Mouse (Mus musculus) lung, embryonic 16.5 days (tissue): ENCODE results near the gene Maip1. TPM values are rescaled to one million over a fixed set of nuclear protein-coding genes. Genes with fewer than 3 reads are reported as not detected.

Experiments used
- ATAC-seq: fragments of 200-750 bp; cut with Nextera tagmentation; 2 replicates; pipeline ENCODE4 v1.8.0; 2017; ENCODE audit warnings: low read depth, mild to moderate bottlenecking, moderate library complexity
- H3K27ac ChIP-seq: fragments of 300-500 bp; sonication (generic); 2 replicates; pipeline ENCODE4 v1.5.1; 2014; ENCODE audit warnings: mild to moderate bottlenecking, control low read depth, low read length
- H3K27me3 ChIP-seq: fragments of 300-500 bp; sonication (generic); 2 replicates; pipeline ENCODE4 v1.6.1; 2014; ENCODE audit warnings: low read depth, low read length, mixed read lengths; ENCODE audit not compliant: control insufficient read depth, insufficient read depth
- H3K36me3 ChIP-seq: fragments of 300-500 bp; sonication (generic); 2 replicates; pipeline ENCODE4 v1.6.1; 2014; ENCODE audit warnings: low read length; ENCODE audit not compliant: control insufficient read depth, insufficient read depth
- H3K4me1 ChIP-seq: fragments of 300-500 bp; sonication (generic); replicated peaks from 2 replicates; pipeline ENCODE4 v1.6.1; 2014; ENCODE audit warnings: low read length, mixed read lengths; ENCODE audit not compliant: control insufficient read depth, insufficient read depth
- H3K4me2 ChIP-seq: fragments of 300-500 bp; sonication (generic); 2 replicates; pipeline ENCODE4 v1.6.1; 2014; ENCODE audit warnings: low read depth, low read length, control low read depth
- H3K4me3 ChIP-seq: fragments of 300-500 bp; sonication (generic); 2 replicates; pipeline ENCODE4 v1.5.1; 2014; ENCODE audit warnings: mild to moderate bottlenecking, low read length, control low read depth
- H3K9ac ChIP-seq: fragments of 300-500 bp; sonication (generic); 2 replicates; pipeline ENCODE4 v1.6.1; 2014; ENCODE audit warnings: low read length, control low read depth
- H3K9me3 ChIP-seq: fragments of 300-500 bp; sonication (generic); 2 replicates; pipeline ENCODE4 v1.6.1; 2016; ENCODE audit warnings: low read length; ENCODE audit not compliant: control insufficient read depth
- WGBS: fragments of 180-500 bp; shearing (Covaris S2); extraction: QIAGEN DNeasy Blood & Tissue Kit; methylation state at CpG from one replicate; pipeline ENCODE4 v1.1.7; 2014; 5-methylcytosine and 5-hydroxymethylcytosine counted together
- polyA plus RNA-seq: library from polyadenylated mRNA; unstranded; fragments of >200 nt; fragmentation: Nextera tagmentation; extraction: Ambion mirVana; gene quantifications from 2 replicates; pipeline ENCODE4 v1.2.1, GENCODE M21; 2015

The Maip1 gene
- polyA plus RNA-seq, 1 experiment from 2014 or later = 18.6 TPM

GRCm38 (mm10) chr1:57413397-57413796, 7.3 kb downstream of the Maip1 start:
- ATAC-seq = no peak
- H3K9me3 ChIP-seq = no peaks in the 10 kb centered on the region

DNA sequence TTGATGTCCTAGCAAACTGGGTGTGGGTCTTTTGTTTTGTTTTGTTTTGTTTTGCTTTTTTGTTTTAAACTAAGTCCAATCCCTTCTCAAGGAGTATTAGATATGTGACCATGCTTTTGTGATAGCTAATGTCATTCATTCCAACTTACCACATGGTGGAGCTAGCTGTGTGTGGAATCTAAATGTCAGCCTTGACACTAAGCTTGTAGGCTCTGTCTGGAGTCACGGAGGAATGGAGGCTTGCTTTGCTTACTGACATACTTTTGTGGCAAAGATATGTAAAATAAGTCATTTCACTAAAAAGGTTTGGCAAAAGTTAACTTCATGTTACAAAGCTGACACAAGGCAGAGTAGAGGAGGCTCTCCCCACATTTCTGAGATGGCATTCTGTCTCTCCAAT, 17.6 kb downstream of the Maip1 start:
- no peak overlapping the region for H3K4me2 ChIP-seq
- H3K4me1 ChIP-seq = no peaks in the 10 kb centered on the region
- H3K9me3 ChIP-seq = no peaks in the 10 kb centered on the region
- no peaks in the 10 kb centered on the region for H3K27me3 ChIP-seq
- WGBS = 3% methylated on average over 1 of the region's 1 CpGs
- H3K9ac ChIP-seq = no peak overlapping the region
- H3K36me3 ChIP-seq = no peaks in the 10 kb centered on the region
- no peak overlapping the region for H3K27ac ChIP-seq
- H3K4me3 ChIP-seq = no peak overlapping the region
- 0 out of 2 replicates have a peak, but pooled peaks have one; percentile 73 for ATAC-seq

More at GRCm38 (mm10) chr1:57413397-57413796, 7.3 kb downstream of the Maip1 start:
- H3K27ac ChIP-seq = no peak overlapping the region
- H3K9ac ChIP-seq = no peak overlapping the region
- H3K27me3 ChIP-seq = no peaks in the 10 kb centered on the region
- no peak overlapping the region for H3K4me2 ChIP-seq
- 92% methylated on average over 2 of the region's 2 CpGs for WGBS
- no peak overlapping the region for H3K4me3 ChIP-seq
- peaks cover 7% of the 10 kb centered on the region for H3K4me1 ChIP-seq
- H3K36me3 ChIP-seq = peaks cover 27% of the 10 kb centered on the region

- H3K4me2 ChIP-seq = peak overlapping the region; percentile 51
- peaks cover 6% of the 10 kb centered on the region; the same call in 1 of the 2 replicates for H3K4me1 ChIP-seq
- WGBS = 53% methylated on average over 16 of the region's 16 CpGs
- H3K27ac ChIP-seq = no peak overlapping the region
- H3K9me3 ChIP-seq = no peaks in the 10 kb centered on the region
- 0 out of 2 replicates have a peak overlapping the region, but pooled peaks have one; percentile 26 for H3K4me3 ChIP-seq
- peak; percentile 72 for ATAC-seq
- no peaks in the 10 kb centered on the region for H3K27me3 ChIP-seq
- H3K36me3 ChIP-seq = no peaks in the 10 kb centered on the region
- no peak overlapping the region; the same call in 1 of the 2 replicates for H3K9ac ChIP-seq
These were observed 22.5 kb downstream of the Maip1 start for GRCm38 (mm10) chr1:57428368-57429308.

DNA sequence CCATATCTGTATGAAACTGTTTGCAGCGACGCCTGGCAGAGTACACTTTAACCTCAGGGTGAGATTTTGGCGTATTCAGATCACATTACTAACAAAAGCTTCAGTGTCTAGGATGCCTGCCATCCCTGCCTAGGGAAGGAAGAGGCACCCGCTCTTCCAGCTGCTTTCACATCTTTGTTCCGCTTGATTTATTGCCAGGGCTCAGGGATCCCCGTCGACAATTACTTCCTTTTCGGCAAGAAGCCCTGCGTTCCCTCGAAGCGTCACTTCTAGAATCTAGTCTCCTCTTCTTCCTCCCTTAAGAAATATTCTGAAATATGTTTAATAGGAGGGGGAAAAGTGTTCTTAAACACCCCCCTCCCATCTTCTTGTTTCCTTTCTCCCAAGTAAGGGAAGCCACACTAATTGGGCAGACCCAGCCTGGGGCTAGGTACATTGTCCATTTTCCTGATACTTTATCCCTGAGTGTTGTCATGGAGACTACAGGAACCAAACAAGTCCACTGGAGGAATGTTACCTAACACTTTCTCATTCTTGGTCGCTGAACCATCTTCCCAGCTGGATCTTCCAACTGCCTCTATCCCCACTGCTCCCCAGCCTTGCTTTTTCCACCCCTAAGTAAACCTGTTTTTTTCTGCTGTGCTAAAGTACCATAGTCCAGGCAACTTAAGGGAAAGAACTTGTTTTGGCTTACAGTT, 23.8 kb downstream of the Maip1 start:
- Histone ChIP-seq H3K9ac (no peak overlapping the region), H3K9me3 (no peaks in the 10 kb centered on the region), H3K27ac (no peak overlapping the region), H3K4me2 (peak overlapping the region; percentile 26), H3K4me1 (peaks cover 6% of the 10 kb centered on the region; the same call in 1 of the 2 replicates), H3K36me3 (no peaks in the 10 kb centered on the region), H3K27me3 (no peaks in the 10 kb centered on the region), H3K4me3 (no peak overlapping the region)
- peak; percentile 56 for ATAC-seq
- WGBS = 15% methylated on average over 12 of the region's 12 CpGs

DNA sequence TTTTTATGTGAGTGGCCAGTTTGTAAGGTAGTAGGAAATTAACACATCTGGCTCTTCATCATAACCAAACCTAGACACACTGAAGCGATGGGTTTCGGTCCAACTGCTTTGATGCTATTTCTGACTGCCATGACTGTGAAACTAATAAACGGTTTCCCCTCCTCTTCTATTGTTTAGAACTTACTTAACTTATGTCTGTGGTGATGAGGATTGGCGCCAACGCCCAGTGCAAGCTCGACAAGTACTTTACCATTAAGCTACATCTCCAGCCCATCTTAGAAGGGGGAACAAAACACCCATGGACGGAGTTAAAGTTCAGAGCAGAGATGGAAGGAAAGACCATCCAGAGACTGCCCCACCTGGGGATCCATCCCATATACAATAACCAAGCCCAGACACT, 27.0 kb downstream of the Maip1 start:
- ATAC-seq = no peak
- Histone ChIP-seq H3K27ac (no peak overlapping the region), H3K4me2 (no peak overlapping the region), H3K36me3 (no peaks in the 10 kb centered on the region), H3K4me1 (peaks cover 11% of the 10 kb centered on the region), H3K9me3 (no peaks in the 10 kb centered on the region), H3K9ac (no peak overlapping the region), H3K4me3 (no peak overlapping the region), H3K27me3 (no peaks in the 10 kb centered on the region)
- WGBS = 79% methylated on average over 7 of the region's 7 CpGs

- peak overlapping the region; percentile 76 for H3K27ac ChIP-seq
- 25% methylated on average over 9 of the region's 9 CpGs for WGBS
- peak overlapping the region; percentile 62 for H3K4me2 ChIP-seq
- ATAC-seq = peak; percentile 83
- no peaks in the 10 kb centered on the region for H3K9me3 ChIP-seq
- peak overlapping the region; percentile 43 for H3K4me3 ChIP-seq
- no peaks in the 10 kb centered on the region for H3K36me3 ChIP-seq
- no peaks in the 10 kb centered on the region for H3K27me3 ChIP-seq
- H3K4me1 ChIP-seq = peaks cover 5% of the 10 kb centered on the region
- peak overlapping the region; percentile 63 for H3K9ac ChIP-seq
These were observed 30.3 kb downstream of the Maip1 start for GRCm38 (mm10) chr1:57436408-57436807.

GRCm38 (mm10) chr1:57436954-57437353, 30.8 kb downstream of the Maip1 start:
- H3K27me3 ChIP-seq = no peaks in the 10 kb centered on the region
- H3K4me2 ChIP-seq = peak overlapping the region; percentile 62
- H3K27ac ChIP-seq = peak overlapping the region; percentile 76
- H3K9ac ChIP-seq = peak overlapping the region; percentile 63
- no peaks in the 10 kb centered on the region for H3K36me3 ChIP-seq
- peaks cover 5% of the 10 kb centered on the region for H3K4me1 ChIP-seq
- peak; percentile 49 for ATAC-seq
- no peaks in the 10 kb centered on the region for H3K9me3 ChIP-seq
- WGBS = 16% methylated on average over 9 of the region's 9 CpGs
- H3K4me3 ChIP-seq = peak overlapping the region; percentile 43

DNA sequence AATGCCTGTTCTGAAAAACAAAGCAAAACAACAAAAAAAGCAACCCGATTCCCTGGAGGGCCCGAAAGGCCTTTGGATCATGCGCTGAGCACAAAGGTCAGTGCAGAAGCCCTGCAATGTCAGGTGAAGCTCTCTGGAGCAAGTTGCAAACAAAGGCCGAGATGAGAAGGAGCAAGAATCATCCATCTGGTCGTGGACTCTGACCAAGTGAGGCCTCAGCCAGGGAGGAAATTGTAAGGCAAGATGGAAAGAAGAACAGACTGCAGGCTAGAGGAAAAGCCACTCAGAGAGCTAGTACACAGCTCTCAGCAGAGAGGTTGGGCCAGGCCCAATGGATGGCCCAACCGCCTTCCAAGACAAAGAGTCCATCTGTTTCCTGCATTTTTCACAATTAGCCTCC, 32.9 kb downstream of the Maip1 start:
- Histone ChIP-seq H3K4me2 (no peak overlapping the region), H3K9ac (no peak overlapping the region), H3K4me1 (peaks cover 5% of the 10 kb centered on the region), H3K36me3 (no peaks in the 10 kb centered on the region), H3K27me3 (no peaks in the 10 kb centered on the region), H3K9me3 (no peaks in the 10 kb centered on the region), H3K27ac (no peak overlapping the region), H3K4me3 (no peak overlapping the region)
- 72% methylated on average over 6 of the region's 6 CpGs for WGBS
- ATAC-seq = no peak

DNA sequence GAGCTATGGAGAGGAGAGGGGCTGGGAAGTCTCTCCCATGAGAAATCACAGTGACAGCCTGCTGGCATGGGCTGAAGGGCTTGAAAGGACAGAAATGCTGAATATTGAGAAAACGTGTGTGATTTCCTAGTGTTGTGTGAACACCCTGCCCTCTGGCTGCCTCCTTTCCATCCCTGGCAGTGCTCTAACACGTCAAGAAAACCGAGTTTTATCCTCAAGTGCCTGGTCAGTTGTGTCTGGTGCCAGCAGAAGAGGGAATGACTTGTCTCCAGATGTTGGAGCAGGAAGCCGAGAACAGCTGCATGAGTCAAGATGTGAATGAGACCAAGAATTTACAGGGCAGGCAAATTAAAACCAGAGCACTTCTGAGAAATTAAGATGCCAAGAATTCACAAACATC, 34.6 kb downstream of the Maip1 start:
- H3K27me3 ChIP-seq = no peaks in the 10 kb centered on the region
- H3K27ac ChIP-seq = no peak overlapping the region
- peak; percentile 56; the same call in 1 of the 2 replicates for ATAC-seq
- H3K36me3 ChIP-seq = no peaks in the 10 kb centered on the region
- peaks cover 4% of the 10 kb centered on the region for H3K4me1 ChIP-seq
- H3K4me2 ChIP-seq = no peak overlapping the region
- no peak overlapping the region for H3K4me3 ChIP-seq
- 38% methylated on average over 4 of the region's 4 CpGs for WGBS
- no peaks in the 10 kb centered on the region for H3K9me3 ChIP-seq
- H3K9ac ChIP-seq = no peak overlapping the region
